Mouse (Mus musculus) MEL (cell line): ENCODE measurements at regions not wholly inside any gene's neighbourhood (a gene's known extent, or its start where the extent isn't known, plus 50 kb on each side); places are given as distances from the start of the nearest gene placed in this dataset.

Source experiments
- DNase-seq: peaks from one replicate; pipeline ENCODE4 v3.0.0; 2011; ENCODE audit warnings: low read depth, low spot score
- H3K27ac ChIP-seq: 2 replicates; pipeline ENCODE4 v1.5.1; 2012; ENCODE audit warnings: low read depth, mild to moderate bottlenecking, control low read depth, low read length, moderate library complexity; ENCODE audit not compliant: control insufficient read depth
- H3K27me3 ChIP-seq, 2 experiments: fragments of 150-350 bp in 1 of 2; sonication (generic) in 1 of 2; 2 replicates each; pipeline ENCODE4 v1.6.1; 2012; ENCODE audit warnings: low read length in 2 of 2, mild to moderate bottlenecking in 2 of 2, improper control_type of control experiment in 1 of 2, moderate library complexity in 1 of 2; ENCODE audit not compliant: insufficient read depth in 2 of 2, control insufficient read depth in 1 of 2
- H3K36me3 ChIP-seq, 2 experiments: 2 replicates each; pipeline ENCODE4 v1.6.1; 2012 to 2014; ENCODE audit warnings: low read length in 2 of 2, improper control_type of control experiment in 1 of 2, inconsistent platforms in 1 of 2, mild to moderate bottlenecking in 1 of 2; ENCODE audit not compliant: insufficient read depth in 2 of 2, control insufficient read depth in 1 of 2
- H3K4me1 ChIP-seq, 2 experiments: fragments of 150-350 bp in 1 of 2; sonication (generic) in 1 of 2; 2 replicates each; pipeline ENCODE4 v1.6.1; 2012; ENCODE audit warnings: low read length in 2 of 2, improper control_type of control experiment in 1 of 2, mild to moderate bottlenecking in 1 of 2; ENCODE audit not compliant: insufficient read depth in 2 of 2, control insufficient read depth in 1 of 2
- H3K4me3 ChIP-seq, 2 experiments: fragments of 150-350 bp in 1 of 2; sonication (generic) in 1 of 2; 2 replicates each; pipeline ENCODE4 v1.5.1; 2012; ENCODE audit warnings: low read depth in 2 of 2, low read length in 2 of 2, mild to moderate bottlenecking in 2 of 2, moderate library complexity in 2 of 2, control low read depth in 1 of 2, improper control_type of control experiment in 1 of 2; ENCODE audit not compliant: control insufficient read depth in 1 of 2, insufficient read depth in 1 of 2
- H3K79me2 ChIP-seq: 2 replicates; pipeline ENCODE4 v1.6.1; 2012; ENCODE audit warnings: mild to moderate bottlenecking, low read length, moderate library complexity; ENCODE audit not compliant: control insufficient read depth, poor library complexity, insufficient read depth
- H3K9ac ChIP-seq: 2 replicates; pipeline ENCODE4 v1.6.1; 2012; ENCODE audit warnings: low read depth, mild to moderate bottlenecking, control low read depth, low read length, moderate library complexity; ENCODE audit not compliant: control insufficient read depth, poor library complexity, severe bottlenecking
- H3K9me3 ChIP-seq: fragments of 150-350 bp; sonication (generic); replicated peaks from 2 replicates; pipeline ENCODE4 v1.6.1; 2012; ENCODE audit warnings: mild to moderate bottlenecking, low read length, improper control_type of control experiment, moderate library complexity; ENCODE audit not compliant: insufficient read depth
- BHLHE40 ChIP-seq: IDR thresholded peaks from 2 replicates; pipeline ENCODE4 v1.6.1; 2012; ENCODE audit warnings: low read depth, mild to moderate bottlenecking, inconsistent platforms, low read length, improper control_type of control experiment, borderline replicate concordance
- CHD2 ChIP-seq: IDR thresholded peaks from 2 replicates; pipeline ENCODE4 v1.6.1; 2011; ENCODE audit warnings: low read length, improper control_type of control experiment
- ELF1 ChIP-seq: IDR thresholded peaks from 2 replicates; pipeline ENCODE4 v1.6.1; 2014; ENCODE audit warnings: low read depth, mild to moderate bottlenecking, inconsistent platforms, low read length, improper control_type of control experiment, moderate library complexity
- EP300 ChIP-seq, 2 experiments: IDR thresholded peaks; 2 replicates each; pipeline ENCODE4 v1.6.1; 2011; ENCODE audit warnings: improper control_type of control experiment in 2 of 2, low read length in 2 of 2, low read depth in 1 of 2, mild to moderate bottlenecking in 1 of 2
- GATA1 ChIP-seq: IDR thresholded peaks from 2 replicates; pipeline ENCODE4 v1.6.1; 2011; ENCODE audit warnings: low read depth, low read length, improper control_type of control experiment
- HCFC1 ChIP-seq: IDR thresholded peaks from 2 replicates; pipeline ENCODE4 v1.6.1; 2012; ENCODE audit warnings: low read depth, mild to moderate bottlenecking, inconsistent platforms, low read length, improper control_type of control experiment, moderate library complexity
- MAZ ChIP-seq: IDR thresholded peaks from 2 replicates; pipeline ENCODE4 v1.6.1; 2012; ENCODE audit warnings: low read depth, mild to moderate bottlenecking, inconsistent platforms, low read length, improper control_type of control experiment
- MEF2A ChIP-seq: IDR thresholded peaks from 2 replicates; pipeline ENCODE4 v1.6.1; 2014; ENCODE audit warnings: low read depth, mild to moderate bottlenecking, inconsistent platforms, low read length, improper control_type of control experiment; ENCODE audit not compliant: poor library complexity, insufficient replicate concordance, severe bottlenecking; ENCODE audit errors: extremely low read depth
- MXI1 ChIP-seq: IDR thresholded peaks from 2 replicates; pipeline ENCODE4 v1.6.1; 2011; ENCODE audit warnings: mild to moderate bottlenecking, low read depth, low read length, improper control_type of control experiment
- MYB ChIP-seq: IDR thresholded peaks from 2 replicates; pipeline ENCODE4 v1.6.1; 2011; ENCODE audit warnings: mild to moderate bottlenecking, low read depth, low read length, improper control_type of control experiment
- MYC ChIP-seq: IDR thresholded peaks from 2 replicates; pipeline ENCODE4 v1.6.1; 2011; ENCODE audit warnings: low read depth, mild to moderate bottlenecking, low read length, improper control_type of control experiment, moderate library complexity
- NELFE ChIP-seq: IDR thresholded peaks from 2 replicates; pipeline ENCODE4 v1.6.1; 2011; ENCODE audit warnings: low read depth, low read length, improper control_type of control experiment
- NRF1 ChIP-seq: IDR thresholded peaks from 2 replicates; pipeline ENCODE4 v1.6.1; 2014; ENCODE audit warnings: low read depth, mild to moderate bottlenecking, inconsistent platforms, low read length, improper control_type of control experiment, moderate library complexity; ENCODE audit not compliant: poor library complexity, insufficient read depth, severe bottlenecking
- POLR2A ChIP-seq, 2 experiments: IDR thresholded peaks; 2 replicates each; pipeline ENCODE4 v1.6.1; 2011 to 2012; ENCODE audit warnings: low read length in 2 of 2, mild to moderate bottlenecking in 2 of 2, control low read depth in 1 of 2, improper control_type of control experiment in 1 of 2, low read depth in 1 of 2, moderate library complexity in 1 of 2; ENCODE audit not compliant: control insufficient read depth in 1 of 2, insufficient read depth in 1 of 2, poor library complexity in 1 of 2
- POLR2AphosphoS2 ChIP-seq: IDR thresholded peaks from 2 replicates; pipeline ENCODE4 v1.6.1; 2011; ENCODE audit warnings: low read length, improper control_type of control experiment
- RAD21 ChIP-seq: IDR thresholded peaks from 2 replicates; pipeline ENCODE4 v1.6.1; 2011; ENCODE audit warnings: mild to moderate bottlenecking, low read depth, low read length, improper control_type of control experiment
- RCOR1 ChIP-seq: IDR thresholded peaks from 2 replicates; pipeline ENCODE4 v1.6.1; 2012; ENCODE audit warnings: low read depth, mild to moderate bottlenecking, inconsistent platforms, low read length, improper control_type of control experiment
- SMC3 ChIP-seq: IDR thresholded peaks from 2 replicates; pipeline ENCODE4 v1.6.1; 2011; ENCODE audit warnings: low read depth, low read length, improper control_type of control experiment
- TAL1 ChIP-seq: IDR thresholded peaks from 2 replicates; pipeline ENCODE4 v1.6.1; 2012; ENCODE audit warnings: mild to moderate bottlenecking, inconsistent platforms, low read length, moderate library complexity, mixed read lengths
- TCF12 ChIP-seq: IDR thresholded peaks from 2 replicates; pipeline ENCODE4 v1.6.1; 2014; ENCODE audit warnings: low read depth, mild to moderate bottlenecking, inconsistent platforms, low read length, improper control_type of control experiment, moderate library complexity
- USF1 ChIP-seq: IDR thresholded peaks from 2 replicates; pipeline ENCODE4 v1.6.1; 2014; ENCODE audit warnings: low read depth, mild to moderate bottlenecking, inconsistent platforms, low read length, improper control_type of control experiment, moderate library complexity
- USF2 ChIP-seq, 2 experiments: IDR thresholded peaks; 2 replicates each; pipeline ENCODE4 v1.6.1; 2011 to 2012; ENCODE audit warnings: improper control_type of control experiment in 2 of 2, low read length in 2 of 2, borderline replicate concordance in 1 of 2, inconsistent platforms in 1 of 2, low read depth in 1 of 2, mild to moderate bottlenecking in 1 of 2; ENCODE audit not compliant: insufficient read depth in 1 of 2
- ZC3H11A ChIP-seq: IDR thresholded peaks from 2 replicates; pipeline ENCODE4 v1.6.1; 2012; ENCODE audit warnings: low read depth, mild to moderate bottlenecking, inconsistent platforms, low read length, improper control_type of control experiment
- ZMIZ1 ChIP-seq: IDR thresholded peaks from 2 replicates; pipeline ENCODE4 v1.6.1; 2012; ENCODE audit warnings: low read depth, mild to moderate bottlenecking, inconsistent platforms, low read length, improper control_type of control experiment, moderate library complexity
- ZNF384 ChIP-seq: IDR thresholded peaks from 2 replicates; pipeline ENCODE4 v1.6.1; 2012; ENCODE audit warnings: low read depth, mild to moderate bottlenecking, inconsistent platforms, low read length, improper control_type of control experiment

GRCm38 (mm10) chr4:131329398-131329797 is 385.2 kb downstream of the Matn1 start:
- H3K9ac ChIP-seq = no peak overlapping the region
- TF ChIP-seq GATA1 (no peak), TAL1 (no peak), USF2 (IDR thresholded peaks at IDR 0.05; ENCODE audit: borderline replicate concordance in 1 of 2, insufficient read depth in 1 of 2, low read depth in 1 of 2, low read length in 2 of 2) (no peak), CHD2 (no peak), USF1 (no peak)
- TF ChIP-seq, all 39 proteins: peak for 0
- H3K9me3 ChIP-seq = no peaks in the 10 kb centered on the region
- H3K4me1 ChIP-seq = no peaks in the 10 kb centered on the region
- H3K27me3 ChIP-seq = no peaks in the 10 kb centered on the region
- no peak for DNase-seq
- no peaks in the 10 kb centered on the region for H3K79me2 ChIP-seq
- no peak overlapping the region for H3K4me3 ChIP-seq
- H3K27ac ChIP-seq = no peak overlapping the region
- H3K36me3 ChIP-seq = no peaks in the 10 kb centered on the region

GRCm38 (mm10) chr4:131331646-131332045 is 387.5 kb downstream of the Matn1 start:
- Histone ChIP-seq H3K4me3 (no peak overlapping the region), H3K27ac (no peak overlapping the region), H3K9ac (no peak overlapping the region), H3K79me2 (no peaks in the 10 kb centered on the region), H3K9me3 (no peaks in the 10 kb centered on the region), H3K27me3 (no peaks in the 10 kb centered on the region), H3K36me3 (no peaks in the 10 kb centered on the region), H3K4me1 (no peaks in the 10 kb centered on the region)
- TF ChIP-seq EP300 (IDR thresholded peaks at IDR 0.05; ENCODE audit: low read depth in 1 of 2, low read length in 2 of 2) (no peak), MXI1 (no peak), MAZ (no peak), MEF2A (no peak), TCF12 (no peak), RCOR1 (no peak), MYC (no peak)
- DNase-seq = no peak

GRCm38 (mm10) chr4:131336801-131337200 is 392.6 kb downstream of the Matn1 start:
- Histone ChIP-seq H3K4me3 (no peak overlapping the region), H3K4me1 (no peaks in the 10 kb centered on the region), H3K27ac (no peak overlapping the region), H3K79me2 (no peaks in the 10 kb centered on the region), H3K9ac (no peak overlapping the region)
- DNase-seq = no peak
- TF ChIP-seq TAL1 (no peak), ELF1 (no peak), POLR2AphosphoS2 (no peak), NRF1 (no peak), MEF2A (no peak), ZMIZ1 (no peak), SMC3 (no peak), ZC3H11A (no peak), EP300 (IDR thresholded peaks at IDR 0.05; ENCODE audit: low read depth in 1 of 2, low read length in 2 of 2) (no peak), HCFC1 (no peak), POLR2A (IDR thresholded peaks at IDR 0.05; ENCODE audit: control insufficient read depth in 1 of 2, insufficient read depth in 1 of 2, low read depth in 1 of 2, low read length in 2 of 2, poor library complexity in 1 of 2) (no peak), MYC (no peak), BHLHE40 (no peak), MYB (no peak), ZNF384 (no peak), MAZ (no peak), USF1 (no peak), USF2 (IDR thresholded peaks at IDR 0.05; ENCODE audit: borderline replicate concordance in 1 of 2, insufficient read depth in 1 of 2, low read depth in 1 of 2, low read length in 2 of 2) (no peak), NELFE (no peak), RAD21 (no peak)
- TF ChIP-seq, all 39 proteins: peak for 0
- no peaks in the 10 kb centered on the region for H3K36me3 ChIP-seq
- H3K9me3 ChIP-seq = no peaks in the 10 kb centered on the region
- no peaks in the 10 kb centered on the region for H3K27me3 ChIP-seq
